In genomic region chr1:90906357-90906756, GRCm38 (mm10) we compare ENCODE assay signal across 9 mouse cellular contexts. TPM values are rescaled to one million over a fixed set of nuclear protein-coding genes. Genes with fewer than 3 reads are reported as not detected.
DNase-seq lines count a peak whose midpoint lies in the region; ATAC-seq and TF ChIP-seq lines count a peak whose summit lies in the region.
"Had no signal": no experiment of that assay in that cellular context is flagged by ENCODE, and none has a peak within 500 bp of the region (broad histone marks: within the 10 kb centered on the region; RNA-seq: fewer than 3 reads in every experiment).

No protein-coding gene starts in this region.

- no peak; the same call in 1 of the 2 replicates for ATAC-seq in forebrain, postnatal 0 days
- no peak for ATAC-seq in forebrain, embryonic 16.5 days
- peak; percentile 82 for ATAC-seq in common myeloid progenitor, adult 5-6 weeks (replicated peaks; ENCODE audit: low read depth, poor library complexity, severe bottlenecking)

- no peaks in the 10 kb centered on the region; the same call in 1 of the 2 replicates for H3K27me3 ChIP-seq in forebrain, postnatal 0 days (ENCODE audit: insufficient read depth, low read length)
- no peaks in the 10 kb centered on the region for H3K27me3 ChIP-seq in forebrain, embryonic 16.5 days (replicated peaks; ENCODE audit: control insufficient read depth, insufficient read depth, low read length)
- no peaks in the 10 kb centered on the region for H3K27me3 ChIP-seq in thymus, adult 2 months (ENCODE audit: control insufficient read depth, insufficient read depth, low read length)
- no peaks in the 10 kb centered on the region for H3K27me3 ChIP-seq in kidney, adult 2 months (replicated peaks; ENCODE audit: control insufficient read depth, insufficient read depth, low read length)

- TF ChIP-seq POLR2A in thymus, adult 2 months (IDR thresholded peaks at IDR 0.05; ENCODE audit: control insufficient read depth, extremely low read depth, insufficient read depth, low read length, poor library complexity): no peak
- no peak for TF ChIP-seq POLR2A in kidney, adult 2 months (IDR thresholded peaks at IDR 0.05; ENCODE audit: low read depth, low read length)
- no peak for TF ChIP-seq POLR2A in lung, adult 2 months (IDR thresholded peaks at IDR 0.05; ENCODE audit: borderline replicate concordance, extremely low read depth, low read depth, low read length)

- WGBS in forebrain, postnatal 0 days: 15% methylated on average over 2 of the region's 2 CpGs
- WGBS in forebrain, embryonic 16.5 days: 17% methylated on average over 2 of the region's 2 CpGs
- 22% methylated on average over 2 of the region's 2 CpGs for WGBS in thymus, adult 2 months
- WGBS in kidney, adult 2 months: 24% methylated on average over 2 of the region's 2 CpGs
- 20% methylated on average over 2 of the region's 2 CpGs for WGBS in lung, adult 2 months

- H3K9ac ChIP-seq in forebrain, postnatal 0 days: no peak overlapping the region
- H3K9ac ChIP-seq in forebrain, embryonic 16.5 days (replicated peaks; ENCODE audit: low read depth, low read length): no peak overlapping the region

- peak; percentile 78 for TF ChIP-seq CTCF in forebrain, postnatal 0 days (IDR thresholded peaks at IDR 0.05; ENCODE audit: low read depth)
- TF ChIP-seq CTCF in thymus, adult 2 months (IDR thresholded peaks at IDR 0.05; ENCODE audit: borderline replicate concordance, control insufficient read depth, extremely low read depth, insufficient read depth, low read length, poor library complexity): peak; percentile 16; the same call in 1 of the 2 replicates
- TF ChIP-seq CTCF in kidney, adult 2 months (conservative IDR thresholded peaks at IDR 0.05; ENCODE audit: insufficient read depth, insufficient read length, low read depth, low read length): peak; percentile 91
- peak; percentile 96 for TF ChIP-seq CTCF in lung, adult 2 months (IDR thresholded peaks at IDR 0.05; ENCODE audit: insufficient read depth, low read length)

- DNase-seq in forebrain, postnatal 0 days: no peak
- peak; percentile 30 for DNase-seq in thymus, adult 2 months
- no peak for DNase-seq in thymus, adult 18-20 months
- peak; percentile 64 for DNase-seq in kidney, adult 2 months
- DNase-seq in lung, adult 2 months: peak; percentile 54
- DNase-seq in testis, postnatal 14 days (ENCODE audit: low spot score): peak; percentile 27

- no peak overlapping the region for H3K4me3 ChIP-seq in forebrain, postnatal 0 days (ENCODE audit: low read depth, low read length)
- H3K4me3 ChIP-seq in forebrain, embryonic 16.5 days (replicated peaks; ENCODE audit: low read length): no peak overlapping the region
- no peak overlapping the region for H3K4me3 ChIP-seq in thymus, adult 2 months (ENCODE audit: control insufficient read depth, insufficient read depth, low read length)
- no peak overlapping the region for H3K4me3 ChIP-seq in kidney, adult 2 months (ENCODE audit: insufficient read depth, low read depth, low read length)
- no peak overlapping the region for H3K4me3 ChIP-seq in lung, adult 2 months (replicated peaks; ENCODE audit: extremely low read depth, low read depth, low read length)

- H3K4me1 ChIP-seq in forebrain, postnatal 0 days (ENCODE audit: insufficient read depth): no peaks in the 10 kb centered on the region; the same call in 1 of the 2 replicates
- 0 out of 2 replicates have a peak, but pooled peaks cover 2% of the 10 kb centered on the region for H3K4me1 ChIP-seq in forebrain, embryonic 16.5 days (replicated peaks; ENCODE audit: control insufficient read depth, insufficient read depth, low read length)
- H3K4me1 ChIP-seq in thymus, adult 2 months (replicated peaks; ENCODE audit: control insufficient read depth, insufficient read depth, low read length): no peaks in the 10 kb centered on the region
- peaks cover 8% of the 10 kb centered on the region for H3K4me1 ChIP-seq in kidney, adult 2 months (ENCODE audit: control insufficient read depth, insufficient read depth, low read length)
- H3K4me1 ChIP-seq in lung, adult 2 months (ENCODE audit: control insufficient read depth, insufficient read depth, low read length): peaks cover 5% of the 10 kb centered on the region; the same call in 1 of the 2 replicates

- no peaks in the 10 kb centered on the region for H3K9me3 ChIP-seq in forebrain, postnatal 0 days (ENCODE audit: low read length)
- no peaks in the 10 kb centered on the region for H3K9me3 ChIP-seq in forebrain, embryonic 16.5 days (ENCODE audit: control insufficient read depth, low read length)

- no peak overlapping the region for H3K27ac ChIP-seq in forebrain, postnatal 0 days (ENCODE audit: low read depth, low read length)
- no peak overlapping the region for H3K27ac ChIP-seq in forebrain, embryonic 16.5 days (ENCODE audit: low read length)
- no peak overlapping the region for H3K27ac ChIP-seq in thymus, adult 2 months (ENCODE audit: control insufficient read depth, insufficient read depth, low read length)
- no peak overlapping the region for H3K27ac ChIP-seq in kidney, adult 2 months (ENCODE audit: insufficient read depth, low read depth, low read length)

- no peak overlapping the region for H3K4me2 ChIP-seq in forebrain, postnatal 0 days (ENCODE audit: low read depth)
- no peak overlapping the region for H3K4me2 ChIP-seq in forebrain, embryonic 16.5 days (ENCODE audit: low read length)

- H3K36me3 ChIP-seq in forebrain, postnatal 0 days (ENCODE audit: insufficient read depth): no peaks in the 10 kb centered on the region
- H3K36me3 ChIP-seq in forebrain, embryonic 16.5 days (ENCODE audit: control insufficient read depth, insufficient read depth): no peaks in the 10 kb centered on the region
- no peaks in the 10 kb centered on the region for H3K36me3 ChIP-seq in thymus, adult 2 months (ENCODE audit: control insufficient read depth, insufficient read depth, low read length)
- H3K36me3 ChIP-seq in kidney, adult 2 months (ENCODE audit: control insufficient read depth, insufficient read depth, low read length): no peaks in the 10 kb centered on the region

RNA-seq across cellular contexts. Expression of gene Mlph, which starts 8.5 kb away (rescaled TPM):
- 0.14 and 0.38 TPM in 2 replicates for total RNA-seq in forebrain, postnatal 0 days (2014; rRNA removed)
- polyA plus RNA-seq in forebrain, postnatal 0 days (2015; fragmentation: Nextera tagmentation; extraction: Ambion mirVana): 0.19 and 0.33 TPM in 2 replicates
- polyA plus RNA-seq in forebrain, embryonic 16.5 days (2015; fragmentation: Nextera tagmentation; extraction: Ambion mirVana): 0.19 and 0.58 TPM in 2 replicates
- 1.4 and 2.0 TPM in 2 replicates for polyA plus RNA-seq in thymus, adult 2 months (2012; rRNA removed)
- 1.3 TPM in 1 of 2 replicates, not detected in the other for total RNA-seq in common myeloid progenitor, adult 5-6 weeks (2017)
- polyA plus RNA-seq in kidney, adult 2 months (2012; rRNA removed): 4.6 and 5.7 TPM in 2 replicates
- polyA plus RNA-seq in lung, adult 2 months (2012; rRNA removed): 10.3 and 13.5 TPM in 2 replicates

RNA-seq across cellular contexts. Expression of gene Prlh, which starts 46.6 kb away (rescaled TPM):
- total RNA-seq in forebrain, postnatal 0 days (2014; rRNA removed): not detected in 2 replicates
- polyA plus RNA-seq in forebrain, postnatal 0 days (2015; fragmentation: Nextera tagmentation; extraction: Ambion mirVana): not detected in 2 replicates
- not detected in 2 replicates for polyA plus RNA-seq in forebrain, embryonic 16.5 days (2015; fragmentation: Nextera tagmentation; extraction: Ambion mirVana)
- polyA plus RNA-seq in thymus, adult 2 months (2012; rRNA removed): not detected in 2 replicates
- total RNA-seq in common myeloid progenitor, adult 5-6 weeks (2017): not detected in 2 replicates
- polyA plus RNA-seq in kidney, adult 2 months (2012; rRNA removed): not detected in 2 replicates
- polyA plus RNA-seq in lung, adult 2 months (2012; rRNA removed): not detected in 2 replicates
- total RNA-seq: layer of hippocampus, adult 18-20 months had no signal

Comparison
In these comparisons a context has a peak if more than half of its experiments do, and no peak if none do; other contexts are left out.
1. DNase-seq: peak in thymus, adult 2 months (single experiment), kidney, adult 2 months (single experiment), lung, adult 2 months (single experiment) and testis, postnatal 14 days (single experiment); none in forebrain, postnatal 0 days (single experiment) and thymus, adult 18-20 months (0 of 2).
2. CTCF ChIP-seq: peak in every context shown above with its lines; median percentile 96 in lung, adult 2 months; 91 in kidney, adult 2 months; 78 in forebrain, postnatal 0 days; 16 in thymus, adult 2 months.